Mouse (Mus musculus) ES-Bruce4 (cell line): ENCODE data around the gene Slc38a3.

ENCODE experiments used
- CTCF ChIP-seq: IDR thresholded peaks from one replicate; pipeline ENCODE4 v1.8.1; 2011; ENCODE audit warnings: low read depth, low read length
- EP300 ChIP-seq: IDR thresholded peaks from 2 replicates; pipeline ENCODE4 v1.6.1; 2011; ENCODE audit warnings: low read depth, low read length; ENCODE audit not compliant: insufficient read depth

DNA sequence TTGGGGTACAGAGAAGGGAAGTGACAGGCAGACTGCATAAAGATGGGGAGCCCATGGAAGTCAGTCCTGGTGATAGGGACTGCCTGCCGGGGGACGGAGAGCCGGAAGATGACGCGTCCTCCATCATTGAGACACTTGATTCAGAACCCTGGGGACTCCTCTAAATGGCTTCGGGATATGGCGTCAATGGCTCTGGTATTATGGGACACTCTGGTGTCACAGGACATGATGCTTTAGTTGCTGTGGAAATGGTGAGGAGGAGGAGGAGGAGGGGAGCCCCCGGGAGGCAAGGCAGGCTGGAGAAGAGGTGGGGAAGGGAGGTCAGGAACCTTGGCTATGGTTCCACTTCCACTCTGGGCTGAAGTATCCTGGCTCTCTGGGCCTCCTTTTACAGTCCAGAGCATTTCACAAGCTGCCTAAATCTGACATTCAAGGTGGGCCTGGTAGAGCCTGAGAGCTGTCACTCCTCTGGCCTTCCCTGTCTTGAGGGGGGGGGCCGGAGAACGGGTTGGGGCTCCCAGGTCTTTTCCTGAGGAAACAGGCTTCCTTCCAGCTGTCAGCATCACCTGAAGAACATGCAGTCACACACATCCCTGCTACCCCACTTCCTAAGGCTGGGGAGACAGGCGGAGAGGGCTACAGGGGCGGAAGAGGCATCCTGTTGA lies 26.2 kb upstream of the Slc38a3 start:
- TF ChIP-seq CTCF (no peak), EP300 (no peak)
